In the genomic region with DNA sequence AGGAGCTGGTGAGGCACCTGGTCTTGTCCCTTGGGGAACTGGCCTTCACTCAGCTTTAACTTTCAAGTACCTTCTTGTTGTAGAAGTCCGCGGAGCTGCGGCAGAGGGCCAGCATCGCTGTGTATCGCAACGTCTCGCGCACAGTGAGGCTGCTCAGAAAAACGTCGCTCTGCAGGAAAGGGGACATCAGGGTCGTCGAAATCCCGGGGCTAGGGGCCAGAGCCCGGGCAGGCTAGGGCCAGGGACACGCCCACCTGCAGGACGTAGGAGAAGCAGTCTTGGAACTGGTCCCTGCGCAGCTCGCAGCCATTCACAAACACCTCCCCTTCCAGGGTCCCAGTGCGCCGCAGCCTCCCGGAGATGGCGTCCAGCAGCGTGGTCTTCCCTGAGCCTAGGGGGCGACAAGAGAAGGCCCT, we compare ENCODE assay signal across 8 mouse cellular contexts. TPM values are rescaled to one million over a fixed set of nuclear protein-coding genes. Genes with fewer than 3 reads are reported as not detected.
DNase-seq lines count a peak whose midpoint lies in the region; ATAC-seq lines count a peak whose summit lies in the region.

Gene Abcg8 (plus strand): TSS at position 352 of the 416 bp plus-strand sequence.

- peak within 1 kb of the TSS; percentile 44 for H3K9ac ChIP-seq in forebrain, embryonic 11.5 days (ENCODE audit: low read length)
- peak within 1 kb of the TSS; percentile 35 for H3K9ac ChIP-seq in intestine, embryonic 14.5 days (ENCODE audit: low read length)
- H3K9ac ChIP-seq in lung, embryonic 16.5 days (ENCODE audit: low read length): peak within 1 kb of the TSS; percentile 44; the same call in 1 of the 2 replicates
- no peak within 1 kb of the TSS for H3K9ac ChIP-seq in stomach, embryonic 15.5 days

- ATAC-seq in forebrain, embryonic 11.5 days (replicated peaks; ENCODE audit: low FRiP score): 0 out of 2 replicates have a peak, but pooled peaks have one; percentile 31
- ATAC-seq in intestine, embryonic 14.5 days (replicated peaks; ENCODE audit: low FRiP score, low TSS enrichment, low read depth): no peak
- peak; percentile 53 for ATAC-seq in lung, embryonic 16.5 days (ENCODE audit: low read depth)
- no peak for ATAC-seq in stomach, embryonic 15.5 days (ENCODE audit: insufficient read depth, low FRiP score, low read depth)

- no peaks in the 10 kb centered on the region for H3K9me3 ChIP-seq in forebrain, embryonic 11.5 days (ENCODE audit: control insufficient read depth, low read length)
- no peaks in the 10 kb centered on the region for H3K9me3 ChIP-seq in intestine, embryonic 14.5 days (ENCODE audit: control insufficient read depth, low read length)
- no peaks in the 10 kb centered on the region for H3K9me3 ChIP-seq in lung, embryonic 16.5 days (ENCODE audit: control insufficient read depth, low read length)
- H3K9me3 ChIP-seq in stomach, embryonic 15.5 days: no peaks in the 10 kb centered on the region

- WGBS in forebrain, embryonic 11.5 days: 2% methylated on average over 24 of the region's 24 CpGs
- 4% methylated on average over 24 of the region's 24 CpGs for WGBS in intestine, embryonic 14.5 days
- WGBS in lung, embryonic 16.5 days: 2% methylated on average over 24 of the region's 24 CpGs
- under 1% methylated on average over 24 of the region's 24 CpGs for WGBS in stomach, embryonic 15.5 days

- H3K4me1 ChIP-seq in forebrain, embryonic 11.5 days (replicated peaks; ENCODE audit: control insufficient read depth, insufficient read depth, low read length): peaks cover 9% of the 10 kb centered on the region; the same call in 1 of the 2 replicates
- H3K4me1 ChIP-seq in intestine, embryonic 14.5 days (replicated peaks; ENCODE audit: control insufficient read depth, insufficient read depth, low read length): peaks cover 8% of the 10 kb centered on the region
- H3K4me1 ChIP-seq in lung, embryonic 16.5 days (replicated peaks; ENCODE audit: control insufficient read depth, insufficient read depth, low read length): peaks cover 4% of the 10 kb centered on the region; the same call in 1 of the 2 replicates
- no peaks in the 10 kb centered on the region for H3K4me1 ChIP-seq in stomach, embryonic 15.5 days

- H3K27me3 ChIP-seq in forebrain, embryonic 11.5 days (ENCODE audit: control insufficient read depth, insufficient read depth, low read length): peaks cover 3% of the 10 kb centered on the region; the same call in 1 of the 2 replicates
- H3K27me3 ChIP-seq in intestine, embryonic 14.5 days (replicated peaks; ENCODE audit: control insufficient read depth, insufficient read depth, low read length): no peaks in the 10 kb centered on the region; the same call in 1 of the 2 replicates
- no peaks in the 10 kb centered on the region for H3K27me3 ChIP-seq in lung, embryonic 16.5 days (ENCODE audit: control insufficient read depth, insufficient read depth, low read depth, low read length)
- H3K27me3 ChIP-seq in stomach, embryonic 15.5 days (replicated peaks): no peaks in the 10 kb centered on the region

- no peaks in the 10 kb centered on the region for H3K36me3 ChIP-seq in forebrain, embryonic 11.5 days (ENCODE audit: control insufficient read depth, insufficient read depth, low read length)
- H3K36me3 ChIP-seq in intestine, embryonic 14.5 days (ENCODE audit: control insufficient read depth, insufficient read depth, low read length): no peaks in the 10 kb centered on the region
- H3K36me3 ChIP-seq in lung, embryonic 16.5 days (ENCODE audit: control insufficient read depth, insufficient read depth, low read length): no peaks in the 10 kb centered on the region
- H3K36me3 ChIP-seq in stomach, embryonic 15.5 days: no peaks in the 10 kb centered on the region

- peak within 1 kb of the TSS; percentile 31 for H3K4me3 ChIP-seq in forebrain, embryonic 11.5 days (ENCODE audit: low read depth, low read length)
- H3K4me3 ChIP-seq in intestine, embryonic 14.5 days (ENCODE audit: low read depth, low read length): peak within 1 kb of the TSS; percentile 36
- peak within 1 kb of the TSS; percentile 45 for H3K4me3 ChIP-seq in lung, embryonic 16.5 days (ENCODE audit: low read length)
- H3K4me3 ChIP-seq in stomach, embryonic 15.5 days (replicated peaks): peak within 1 kb of the TSS; percentile 33

- H3K27ac ChIP-seq in forebrain, embryonic 11.5 days (ENCODE audit: low read depth, low read length): peak within 1 kb of the TSS; percentile 70
- H3K27ac ChIP-seq in intestine, embryonic 14.5 days (ENCODE audit: low read depth): no peak within 1 kb of the TSS
- H3K27ac ChIP-seq in lung, embryonic 16.5 days (ENCODE audit: low read length): no peak within 1 kb of the TSS
- no peak within 1 kb of the TSS for H3K27ac ChIP-seq in stomach, embryonic 15.5 days

- peak within 1 kb of the TSS; percentile 59 for H3K4me2 ChIP-seq in forebrain, embryonic 11.5 days (ENCODE audit: low read depth, low read length, severe bottlenecking)
- H3K4me2 ChIP-seq in intestine, embryonic 14.5 days (ENCODE audit: low read length): peak within 1 kb of the TSS; percentile 74
- H3K4me2 ChIP-seq in lung, embryonic 16.5 days (ENCODE audit: low read depth, low read length): peak within 1 kb of the TSS; percentile 74
- peak within 1 kb of the TSS; percentile 65 for H3K4me2 ChIP-seq in stomach, embryonic 15.5 days

- DNase-seq in ovary, postnatal 14 days (ENCODE audit: low spot score): peak; percentile 13
- no peak for DNase-seq in ovary, postnatal 10 days (ENCODE audit: low spot score)
- DNase-seq in forebrain, embryonic 11.5 days (ENCODE audit: low spot score): peak; percentile 70
- DNase-seq in intestine, embryonic 14.5 days (ENCODE audit: low spot score): peak; percentile 74
- no peak for DNase-seq in frontal cortex, postnatal 25 days (ENCODE audit: low spot score in 2 of 2)
- no peak for DNase-seq in thymus, postnatal 25 days

RNA-seq across cellular contexts. Expression of gene Abcg8, which starts in this region (rescaled TPM):
- polyA plus RNA-seq in forebrain, embryonic 11.5 days (2014; fragmentation: Nextera tagmentation; extraction: Ambion mirVana): 0.17 and 0.48 TPM in 2 replicates
- polyA plus RNA-seq in intestine, embryonic 14.5 days (2014; fragmentation: Nextera tagmentation; extraction: Ambion mirVana): 0.09 TPM in 1 of 2 replicates, not detected in the other
- not detected in 2 replicates for polyA plus RNA-seq in lung, embryonic 16.5 days (2015; fragmentation: Nextera tagmentation; extraction: Ambion mirVana)
- 0.14 and 0.15 TPM in 2 replicates for polyA plus RNA-seq in stomach, embryonic 15.5 days (2015; fragmentation: Nextera tagmentation; extraction: Ambion mirVana)

Comparison
In these comparisons a context has a peak if more than half of its experiments do, and no peak if none do; other contexts are left out.
1. Peak in DNase-seq, ATAC-seq, H3K4me3 ChIP-seq, H3K27ac ChIP-seq, H3K9ac ChIP-seq and H3K4me2 ChIP-seq in forebrain, embryonic 11.5 days; RNA of the gene not detected or under 1 TPM.
2. Peak in DNase-seq, H3K4me3 ChIP-seq, H3K9ac ChIP-seq and H3K4me2 ChIP-seq in intestine, embryonic 14.5 days; RNA of the gene not detected or under 1 TPM.
3. Peak in ATAC-seq, H3K4me3 ChIP-seq, H3K9ac ChIP-seq and H3K4me2 ChIP-seq in lung, embryonic 16.5 days; RNA of the gene not detected or under 1 TPM.